Mouse (Mus musculus) left cerebral cortex, postnatal 14 days (tissue): ENCODE data around the gene Bdh1. TPM values are rescaled to one million over a fixed set of nuclear protein-coding genes. Genes with fewer than 3 reads are reported as not detected.
A peak's percentile ranks its signal among the peaks of the same experiment; 100 is the strongest.

Source experiments
- DNase-seq, 2 experiments: peaks; one replicate each; pipeline ENCODE4 v3.0.0; 2021 to 2022; ENCODE audit warnings: low spot score in 2 of 2, mixed read lengths in 1 of 2
- intact Hi-C: fragments of 180-260 bp; cut with DNase I; formaldehyde crosslinking; loops from one replicate; pipeline ENCODE4 v1.15.1; 2025
- total RNA-seq, 2 experiments: library from RNA; stranded (reverse); gene quantifications; 2 replicates each; pipeline ENCODE4 v1.2.3; 2021

The Bdh1 gene
- total RNA-seq, 2 experiments from 2014 or later: 233 to 253 TPM

GRCm38 (mm10) chr16:31426496-31427126 is 4.5 kb downstream of the Bdh1 start:
- intact Hi-C loops: no loop called here

GRCm38 (mm10) chr16:31428335-31428674 is 6.2 kb downstream of the Bdh1 start:
- intact Hi-C loops: no loop called here
- no peak for DNase-seq

More at GRCm38 (mm10) chr16:31426496-31427126, 4.5 kb downstream of the Bdh1 start:
- no peak for DNase-seq

GRCm38 (mm10) chr16:31428675-31429470 is 6.8 kb downstream of the Bdh1 start:
- intact Hi-C loops: no loop called here
- peak; percentile 89 to 90 for DNase-seq

- DNase-seq: peak; percentile 96 to 98
- intact Hi-C loops: no loop called here
Observed at GRCm38 (mm10) chr16:31429471-31430155, 7.5 kb downstream of the Bdh1 start.

GRCm38 (mm10) chr16:31433466-31434110 is 11.5 kb downstream of the Bdh1 start:
- intact Hi-C loops: no loop called here
- no peak for DNase-seq

- intact Hi-C loops: no loop called here
Observed at GRCm38 (mm10) chr16:31435146-31435545, 13.1 kb downstream of the Bdh1 start.

GRCm38 (mm10) chr16:31436085-31436484 is 14.0 kb downstream of the Bdh1 start:
- DNase-seq: no peak
- intact Hi-C loops: no loop called here

More at GRCm38 (mm10) chr16:31435146-31435545, 13.1 kb downstream of the Bdh1 start:
- no peak for DNase-seq

- intact Hi-C loops: no loop called here
- no peak for DNase-seq
Observed at GRCm38 (mm10) chr16:31437358-31437757, 15.3 kb downstream of the Bdh1 start.

GRCm38 (mm10) chr16:31439529-31439928 is 17.4 kb downstream of the Bdh1 start:
- intact Hi-C loops: no loop called here
- no peak for DNase-seq

- no peak for DNase-seq
- intact Hi-C loops: no loop called here
Observed at GRCm38 (mm10) chr16:31440046-31440445, 18.0 kb downstream of the Bdh1 start.

- intact Hi-C loops: no loop called here
Observed at GRCm38 (mm10) chr16:31444521-31444920, 22.4 kb downstream of the Bdh1 start.

GRCm38 (mm10) chr16:31446067-31446853 is 24.2 kb downstream of the Bdh1 start:
- no peak for DNase-seq
- intact Hi-C loops: no loop called here

More at GRCm38 (mm10) chr16:31444521-31444920, 22.4 kb downstream of the Bdh1 start:
- DNase-seq: no peak

- DNase-seq: no peak
- intact Hi-C loops: no loop called here
Observed at GRCm38 (mm10) chr16:31449973-31450372, 27.9 kb downstream of the Bdh1 start.

GRCm38 (mm10) chr16:31451235-31451634 is 29.2 kb downstream of the Bdh1 start:
- intact Hi-C loops: no loop called here
- no peak for DNase-seq

GRCm38 (mm10) chr16:31452467-31452866 is 30.4 kb downstream of the Bdh1 start:
- intact Hi-C loops: no loop called here
- DNase-seq: no peak

GRCm38 (mm10) chr16:31454013-31454412 is 31.9 kb downstream of the Bdh1 start:
- DNase-seq: no peak
- intact Hi-C loops: no loop called here

GRCm38 (mm10) chr16:31455276-31456045 is 33.4 kb downstream of the Bdh1 start:
- intact Hi-C loops: loop anchor here (5.0 kb wide), 1 partner anchor 462 kb away; no protein-coding TSS in a partner anchor

GRCm38 (mm10) chr16:31458229-31458918 is 36.3 kb downstream of the Bdh1 start:
- intact Hi-C loops: loop anchor here (2.0 to 5.0 kb wide), 2 partner anchors 248 to 459 kb away; no protein-coding TSS in a partner anchor
- DNase-seq: peak; percentile 84 to 85

More at GRCm38 (mm10) chr16:31455276-31456045, 33.4 kb downstream of the Bdh1 start:
- DNase-seq: no peak
